Mouse (Mus musculus) thymus, postnatal 36 days (tissue): ENCODE measurements around the gene Lin37.

Experiments
- DNase-seq, 2 experiments: peaks; one replicate each; pipeline ENCODE4 v3.0.0; 2022; ENCODE audit warnings: mixed read lengths in 2 of 2

The Lin37 gene

GRCm38 (mm10) chr7:30559443-30559954, at the start of gene Lin37:
Lin37 (minus strand) TSS chr7:30559838.
- peak; percentile 91 to 96 for DNase-seq

DNA sequence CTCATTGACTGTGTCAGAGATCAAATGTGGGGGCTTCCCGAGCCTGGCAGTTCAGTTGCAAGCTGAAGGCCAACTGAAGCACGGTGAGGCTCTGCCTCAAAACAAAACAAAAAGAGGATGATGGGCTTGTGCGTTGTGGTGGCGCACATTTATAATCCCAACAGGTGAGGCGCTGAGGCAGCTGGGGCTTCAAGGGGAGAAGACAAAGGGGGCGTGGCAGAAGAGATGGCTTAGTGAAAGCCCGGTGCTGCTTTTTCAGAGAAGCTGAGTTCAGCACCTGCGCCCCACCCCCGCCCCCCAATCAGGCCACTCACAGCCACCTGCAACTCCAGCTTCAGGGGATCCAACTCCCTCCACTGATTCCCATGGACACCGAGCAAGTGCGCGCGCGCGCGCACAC, 48.8 kb upstream of the Lin37 start:
- DNase-seq = no peak

DNA sequence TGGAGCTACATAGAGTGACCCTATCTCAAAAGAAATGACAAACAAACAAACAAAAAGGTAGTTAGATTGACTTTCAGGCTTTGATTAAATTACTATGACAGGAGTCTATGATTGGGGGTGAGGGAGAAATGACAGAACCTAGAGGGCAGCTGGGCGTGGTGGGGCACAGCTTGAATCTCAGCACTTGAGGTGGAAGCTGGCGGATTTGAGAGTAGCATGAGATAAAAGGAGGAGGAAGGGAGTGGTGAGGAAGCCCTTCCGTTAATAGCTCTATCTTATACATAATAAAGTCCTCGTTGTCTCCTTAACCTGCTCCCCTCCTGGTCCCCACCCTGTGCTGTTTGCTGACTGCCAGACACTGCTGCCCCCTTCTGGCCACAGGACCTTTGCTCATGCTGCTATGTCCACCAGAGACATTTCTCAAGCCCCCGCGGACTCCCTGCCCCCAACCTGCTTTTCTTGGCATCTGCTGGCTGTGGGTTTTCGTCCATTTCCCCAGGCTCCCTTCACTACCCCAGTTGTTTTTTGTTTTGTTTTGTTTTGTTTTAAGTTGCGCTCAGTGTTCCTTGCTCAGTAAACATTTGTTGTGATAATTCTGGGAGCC, 48.2 kb upstream of the Lin37 start:
- peak; percentile 63 to 67 for DNase-seq

DNA sequence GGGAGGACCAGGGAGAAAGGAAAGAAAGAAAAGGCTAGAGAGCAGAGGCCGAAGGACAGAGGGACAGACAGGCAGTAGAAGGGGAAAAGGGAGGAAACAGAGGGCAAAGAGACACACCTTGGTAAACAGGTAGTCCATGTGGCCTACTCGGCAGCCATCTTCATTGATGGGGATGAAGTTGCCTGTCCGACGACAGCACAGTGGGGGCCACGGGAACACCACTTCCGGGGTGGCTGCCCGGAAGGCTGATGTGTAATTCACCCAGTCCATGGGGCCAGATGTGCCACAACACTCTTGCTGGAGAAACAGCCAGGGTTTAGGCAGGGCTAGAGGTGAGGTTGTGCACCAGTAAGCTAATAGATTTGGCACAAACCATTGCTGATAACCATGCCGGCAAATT, 45.3 kb upstream of the Lin37 start:
- DNase-seq = no peak

GRCm38 (mm10) chr7:30604424-30604823, 44.8 kb upstream of the Lin37 start:
- no peak for DNase-seq

GRCm38 (mm10) chr7:30602583-30602982, 42.9 kb upstream of the Lin37 start:
- no peak for DNase-seq

DNA sequence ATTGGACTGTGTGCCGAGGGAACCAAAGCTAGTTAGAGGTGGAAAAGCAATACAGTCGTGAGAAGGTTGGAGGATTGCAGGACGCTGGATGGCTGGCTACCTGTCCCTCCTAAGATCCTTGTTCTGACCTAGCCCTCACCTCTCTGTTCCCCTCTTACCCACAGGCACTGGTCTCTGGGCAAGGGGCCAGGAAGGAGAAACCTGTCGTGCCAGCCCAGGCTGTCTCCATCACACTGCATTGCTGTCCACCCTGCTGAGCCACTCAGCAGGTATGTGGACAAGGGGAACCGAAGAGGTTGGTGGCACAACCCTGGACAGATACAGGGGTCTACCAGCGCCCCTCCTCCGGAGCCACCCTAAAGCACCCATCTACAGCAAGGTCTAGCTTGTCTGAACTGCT, 41.0 kb upstream of the Lin37 start:
- no peak for DNase-seq

- DNase-seq = peak; percentile 54 to 71
These were observed 40.3 kb upstream of the Lin37 start for GRCm38 (mm10) chr7:30599933-30600353.

GRCm38 (mm10) chr7:30598786-30599185, 39.1 kb upstream of the Lin37 start, which contains the start of gene Zbtb32:
Zbtb32 (minus strand) TSS chr7:30598909.
- no peak for DNase-seq

DNA sequence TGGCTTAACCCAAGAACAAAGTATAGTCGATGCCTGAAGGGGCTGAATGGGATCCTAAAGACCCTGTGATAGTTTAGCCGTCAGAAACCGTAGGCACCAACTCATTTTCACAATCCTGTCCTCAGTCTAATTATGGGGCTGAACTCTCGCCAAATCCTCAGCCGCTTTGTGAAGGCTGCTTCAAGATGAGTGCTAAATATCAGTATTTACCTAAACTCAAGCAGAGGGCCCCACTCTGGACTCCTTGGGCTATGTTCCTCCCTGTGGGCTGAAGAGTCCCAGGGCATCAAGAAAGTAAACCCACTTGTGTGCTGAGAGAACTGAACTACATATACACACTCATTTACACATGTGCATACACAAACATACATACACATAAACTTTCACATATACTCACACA, 37.2 kb upstream of the Lin37 start:
- DNase-seq = no peak

GRCm38 (mm10) chr7:30596093-30596492, 36.5 kb upstream of the Lin37 start:
- no peak for DNase-seq

DNA sequence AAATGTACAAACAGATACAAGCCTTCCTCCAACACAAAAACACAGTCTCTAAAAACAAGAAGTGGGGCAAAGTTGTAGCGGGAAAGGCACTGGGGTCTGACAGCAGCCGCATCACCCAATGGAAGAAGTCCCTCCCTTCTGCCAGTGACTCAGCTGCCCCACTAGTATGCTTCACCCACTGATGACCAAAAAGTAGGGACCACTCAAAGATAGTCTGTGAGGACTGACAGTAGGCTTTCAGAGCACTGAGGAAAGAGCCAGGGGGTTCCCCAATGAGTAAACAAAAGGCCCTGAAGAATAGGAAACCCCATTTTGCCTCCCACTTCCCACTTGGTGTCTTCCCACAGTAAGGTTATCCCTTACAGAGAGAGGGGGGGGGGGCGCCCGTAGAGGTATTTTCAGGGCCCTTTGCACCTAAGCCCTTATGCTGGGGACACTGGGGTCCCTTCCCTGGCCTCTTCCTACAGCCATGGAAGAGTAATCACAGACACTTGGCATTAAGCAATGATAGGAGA, 34.9 kb upstream of the Lin37 start:
- DNase-seq = no peak

DNA sequence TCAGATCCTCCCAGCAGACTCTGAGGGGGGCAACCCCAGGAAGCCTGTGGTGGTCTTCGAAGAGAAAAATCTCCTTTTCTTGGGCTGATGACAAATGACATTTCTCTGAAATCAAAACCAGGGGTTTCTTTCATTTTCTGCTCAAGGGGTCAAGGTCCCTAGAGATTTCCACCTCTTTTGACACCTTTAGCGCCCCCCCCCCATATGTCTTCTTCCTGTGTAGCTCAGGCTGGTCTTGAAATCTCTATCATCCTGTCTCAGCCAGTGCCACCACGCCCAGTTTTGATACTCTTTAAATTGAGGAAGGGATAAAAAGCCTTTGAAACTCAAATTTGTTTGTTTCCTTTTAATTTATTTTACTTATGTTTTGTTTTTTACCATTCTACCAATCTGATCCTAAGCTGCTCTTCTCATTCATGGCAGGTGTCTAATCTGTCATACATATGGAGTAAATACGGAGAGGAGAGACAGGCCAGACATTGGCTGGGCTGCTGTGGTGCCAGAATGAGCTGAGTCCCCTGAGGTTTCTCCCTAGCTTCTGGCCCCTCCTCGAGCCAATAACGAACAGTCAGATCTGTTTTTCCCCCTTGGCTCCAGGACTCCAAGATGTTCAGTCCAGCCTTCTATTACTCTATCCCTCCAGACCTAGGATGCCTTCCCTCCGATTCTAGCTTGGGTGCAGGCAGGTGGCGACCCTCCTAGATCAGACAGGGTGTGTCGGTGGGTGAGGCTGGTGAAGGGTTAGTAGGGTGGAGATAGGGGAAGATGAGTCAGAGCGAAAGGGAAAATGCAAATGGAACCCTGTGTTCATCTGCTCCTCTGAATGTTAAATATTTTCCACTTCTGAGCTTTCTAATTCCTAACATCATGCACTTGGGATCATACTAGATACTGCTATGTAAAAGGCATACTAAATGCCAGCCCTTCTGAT, 34.2 kb upstream of the Lin37 start:
- no peak for DNase-seq

- no peak for DNase-seq
These were observed 33.3 kb upstream of the Lin37 start for GRCm38 (mm10) chr7:30592772-30593423.

- no peak for DNase-seq
These were observed 31.9 kb upstream of the Lin37 start for GRCm38 (mm10) chr7:30591605-30591951.

DNA sequence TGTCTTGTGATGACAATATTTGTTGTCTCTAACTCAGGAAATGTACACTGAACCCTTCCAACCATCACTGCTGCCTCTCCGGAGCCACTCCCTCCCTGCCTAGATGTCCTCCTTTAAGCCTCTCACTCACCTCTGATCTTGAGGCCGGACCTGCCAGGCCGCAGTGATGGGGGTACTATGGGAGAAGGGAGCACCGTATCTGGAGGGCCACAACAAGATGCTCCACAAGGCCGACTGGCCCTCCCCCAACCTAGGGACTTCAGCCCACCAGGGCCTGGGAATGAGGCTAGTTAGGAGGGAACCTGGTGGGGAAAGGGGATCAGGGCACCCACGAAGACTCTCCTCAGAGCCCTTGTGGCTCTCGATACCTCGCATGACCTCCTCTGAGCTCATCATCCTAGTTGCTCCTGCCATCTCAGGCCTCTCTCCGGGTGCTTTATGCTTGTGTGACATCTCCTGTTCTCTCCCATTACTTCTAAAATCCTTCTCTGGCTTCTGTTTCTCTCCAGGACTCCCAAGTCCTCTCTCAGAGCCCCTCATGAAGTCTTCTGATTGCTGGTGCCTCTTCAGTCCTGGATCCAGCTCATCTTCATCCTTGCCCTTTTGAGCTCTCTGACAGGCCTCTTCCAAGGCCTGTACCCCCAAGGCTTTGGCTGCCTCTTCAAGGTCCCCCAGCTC, 31.4 kb upstream of the Lin37 start:
- DNase-seq = no peak

DNA sequence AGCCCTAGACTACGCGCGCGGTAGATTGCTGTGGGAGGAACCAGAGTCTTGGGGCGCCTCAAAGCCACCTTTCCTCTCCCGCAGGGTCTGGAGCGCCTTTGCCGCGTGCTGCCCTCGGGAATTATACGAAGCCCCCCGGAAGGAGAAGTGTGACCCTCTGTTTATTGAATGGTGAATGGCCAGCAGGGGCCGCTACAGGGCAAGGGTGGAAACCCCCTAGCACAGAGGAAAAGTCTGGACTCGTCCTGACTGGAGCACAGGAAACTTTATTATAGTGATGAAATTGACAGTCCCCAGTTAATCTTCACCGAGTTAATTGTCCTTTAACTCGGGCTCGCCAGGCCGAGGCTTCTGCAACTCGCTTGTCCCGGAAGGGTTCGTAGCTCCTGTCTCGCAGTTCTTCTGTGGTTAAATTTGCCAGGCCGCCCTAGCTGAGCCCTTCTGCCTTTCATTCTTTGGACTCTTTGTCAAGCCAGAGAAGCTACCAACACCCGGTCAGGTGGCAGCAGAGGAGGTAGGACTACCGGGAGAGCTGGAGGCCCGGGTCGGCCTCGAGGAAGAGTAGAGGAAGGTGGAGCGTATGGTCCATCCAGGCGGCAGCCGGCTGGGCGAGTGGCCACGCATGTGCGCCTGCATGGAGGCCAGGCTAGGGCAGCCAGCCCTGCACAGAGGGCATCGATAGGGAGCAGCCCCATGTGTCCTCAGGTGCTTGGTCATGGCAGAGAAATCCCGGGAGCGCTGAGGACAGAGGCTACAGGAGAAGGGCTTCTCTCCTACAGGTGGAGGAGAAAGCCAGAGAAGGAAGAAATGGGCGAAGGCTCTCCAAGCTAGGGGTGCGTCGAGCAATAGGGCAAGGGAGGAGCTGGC, 30.0 kb upstream of the Lin37 start:
- DNase-seq = peak; percentile 82 to 85

- DNase-seq = peak; percentile 91 to 96
These were observed 29.2 kb upstream of the Lin37 start, which contains the start of gene Kmt2b for GRCm38 (mm10) chr7:30588676-30589434. Kmt2b (minus strand) TSS chr7:30588726.

- DNase-seq = peak in 1 of 2 experiments; percentile 65
These were observed 28.4 kb upstream of the Lin37 start for GRCm38 (mm10) chr7:30587842-30588667.
